Mouse (Mus musculus): Measurements from ENCODE around the gene Ccnyl1. TPM values are rescaled to one million over a fixed set of nuclear protein-coding genes. Genes with fewer than 3 reads are reported as not detected.

Ccnyl1 gene
- polyA plus RNA-seq, 1 experiment from 2014 or later, result 3.6 TPM

- WGBS, result under 1% methylated on average over 38 of the region's 55 CpGs
- Histone ChIP-seq H3K27me3 (ENCODE audit: control insufficient read depth, insufficient read depth, low read depth, low read length) (no peaks in the 10 kb centered on the region), H3K27ac (ENCODE audit: low read length) (peak overlapping the region; percentile 81)
These were observed 881 bp downstream of the Ccnyl1 start for GRCm38 (mm10) chr1:64691121-64691551.

GRCm38 (mm10) chr1:64691581-64691980 lies 1.3 kb downstream of the Ccnyl1 start:
- Histone ChIP-seq H3K27ac (ENCODE audit: low read length) (no peak overlapping the region; the same call in 1 of the 2 replicates), H3K4me2 (ENCODE audit: low read length) (peak overlapping the region; percentile 93), H3K27me3 (ENCODE audit: control insufficient read depth, insufficient read depth, low read depth, low read length) (no peaks in the 10 kb centered on the region), H3K9me3 (replicated peaks; ENCODE audit: control insufficient read depth, low read length, poor library complexity, severe bottlenecking) (no peaks in the 10 kb centered on the region), H3K36me3 (ENCODE audit: control insufficient read depth, insufficient read depth, low read length) (no peaks in the 10 kb centered on the region), H3K4me3 (ENCODE audit: low read depth, low read length) (peak overlapping the region; percentile 91), H3K9ac (ENCODE audit: low read depth, low read length) (peak overlapping the region; percentile 88), H3K4me1 (ENCODE audit: control insufficient read depth, insufficient read depth, low read length) (peaks cover 21% of the 10 kb centered on the region)
- WGBS, result 2% methylated on average over 9 of the region's 9 CpGs
- no peak for ATAC-seq

More at GRCm38 (mm10) chr1:64691121-64691551, 881 bp downstream of the Ccnyl1 start:
- Histone ChIP-seq H3K9me3 (replicated peaks; ENCODE audit: control insufficient read depth, low read length, poor library complexity, severe bottlenecking) (no peaks in the 10 kb centered on the region), H3K4me1 (ENCODE audit: control insufficient read depth, insufficient read depth, low read length) (peaks cover 21% of the 10 kb centered on the region), H3K36me3 (ENCODE audit: control insufficient read depth, insufficient read depth, low read length) (no peaks in the 10 kb centered on the region), H3K4me2 (ENCODE audit: low read length) (peak overlapping the region; percentile 93), H3K9ac (ENCODE audit: low read depth, low read length) (peak overlapping the region; percentile 88), H3K4me3 (ENCODE audit: low read depth, low read length) (peak overlapping the region; percentile 91)
- ATAC-seq, result no peak

DNA sequence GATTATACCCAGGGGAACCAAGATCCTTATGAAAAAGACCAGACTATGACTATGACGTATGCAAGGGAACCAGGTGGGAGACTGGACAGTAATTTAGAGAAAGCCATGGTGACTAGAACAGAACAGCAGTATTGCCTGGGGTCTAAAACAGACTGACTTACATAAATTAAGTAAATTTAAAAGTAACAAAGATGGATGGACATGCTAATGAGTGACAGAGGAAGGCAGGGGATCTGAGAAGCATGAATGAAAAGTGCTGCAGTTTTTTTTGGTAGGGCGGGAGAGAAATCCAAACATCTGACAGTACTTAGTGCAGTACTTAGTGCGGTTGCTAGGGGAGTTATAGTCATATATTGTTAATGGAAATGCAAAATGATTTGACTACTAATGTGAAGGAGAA lies 4.9 kb downstream of the Ccnyl1 start:
- 77% methylated on average over 3 of the region's 3 CpGs for WGBS
- Histone ChIP-seq H3K9me3 (replicated peaks; ENCODE audit: control insufficient read depth, low read length, poor library complexity, severe bottlenecking) (no peaks in the 10 kb centered on the region), H3K4me2 (ENCODE audit: low read length) (no peak overlapping the region), H3K9ac (ENCODE audit: low read depth, low read length) (no peak overlapping the region), H3K27me3 (ENCODE audit: control insufficient read depth, insufficient read depth, low read depth, low read length) (no peaks in the 10 kb centered on the region), H3K4me3 (ENCODE audit: low read depth, low read length) (no peak overlapping the region), H3K27ac (ENCODE audit: low read length) (no peak overlapping the region), H3K4me1 (ENCODE audit: control insufficient read depth, insufficient read depth, low read length) (peaks cover 17% of the 10 kb centered on the region), H3K36me3 (ENCODE audit: control insufficient read depth, insufficient read depth, low read length) (no peaks in the 10 kb centered on the region)
- no peak for ATAC-seq

DNA sequence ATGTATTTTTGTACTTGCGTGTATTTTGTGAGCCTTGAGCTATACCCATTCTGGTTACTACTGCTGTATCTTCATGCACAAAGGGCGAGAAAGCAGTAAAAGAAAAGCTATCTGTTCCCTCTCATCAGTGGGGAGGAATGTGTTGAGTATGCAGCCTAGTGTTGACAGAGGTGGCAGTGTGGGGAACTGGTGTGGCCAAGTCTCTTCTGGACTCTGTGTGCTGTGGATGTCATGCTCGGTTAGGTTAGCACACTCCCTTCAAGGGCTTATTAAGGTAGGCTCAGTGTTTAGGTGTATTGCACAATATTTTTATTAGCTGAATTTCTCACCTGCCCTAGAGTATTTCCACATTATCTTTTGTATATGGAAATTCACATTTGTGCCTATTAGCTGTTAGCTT lies 11.5 kb downstream of the Ccnyl1 start:
- Histone ChIP-seq H3K27ac (ENCODE audit: low read length) (no peak overlapping the region), H3K27me3 (ENCODE audit: control insufficient read depth, insufficient read depth, low read depth, low read length) (no peaks in the 10 kb centered on the region), H3K9ac (ENCODE audit: low read depth, low read length) (no peak overlapping the region), H3K4me3 (ENCODE audit: low read depth, low read length) (no peak overlapping the region), H3K9me3 (replicated peaks; ENCODE audit: control insufficient read depth, low read length, poor library complexity, severe bottlenecking) (no peaks in the 10 kb centered on the region), H3K36me3 (ENCODE audit: control insufficient read depth, insufficient read depth, low read length) (0 out of 2 replicates have a peak, but pooled peaks cover 3% of the 10 kb centered on the region), H3K4me2 (ENCODE audit: low read length) (no peak overlapping the region), H3K4me1 (ENCODE audit: control insufficient read depth, insufficient read depth, low read length) (no peaks in the 10 kb centered on the region)
- no peak for ATAC-seq
- 92% methylated on average over 3 of the region's 3 CpGs for WGBS

DNA sequence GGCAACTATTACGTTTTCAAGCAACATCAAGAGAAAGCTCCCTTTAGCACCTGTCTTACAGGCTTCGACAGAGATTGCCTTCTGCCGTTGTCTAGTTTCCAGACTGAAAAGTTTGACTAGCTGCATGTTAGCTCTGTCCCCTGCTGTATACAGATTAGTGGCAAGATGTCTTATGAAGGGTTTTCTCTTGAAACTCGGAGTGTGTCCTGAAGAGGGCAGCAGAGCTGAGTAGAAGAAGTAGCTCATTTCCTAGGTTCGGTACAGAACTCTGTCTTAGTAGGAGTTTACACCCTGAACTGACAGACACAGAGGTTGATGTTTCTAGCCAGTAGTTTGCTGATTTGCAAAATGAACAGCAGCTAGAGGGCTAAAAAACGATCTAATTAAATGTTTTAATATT lies 15.0 kb downstream of the Ccnyl1 start:
- ATAC-seq, result no peak

DNA sequence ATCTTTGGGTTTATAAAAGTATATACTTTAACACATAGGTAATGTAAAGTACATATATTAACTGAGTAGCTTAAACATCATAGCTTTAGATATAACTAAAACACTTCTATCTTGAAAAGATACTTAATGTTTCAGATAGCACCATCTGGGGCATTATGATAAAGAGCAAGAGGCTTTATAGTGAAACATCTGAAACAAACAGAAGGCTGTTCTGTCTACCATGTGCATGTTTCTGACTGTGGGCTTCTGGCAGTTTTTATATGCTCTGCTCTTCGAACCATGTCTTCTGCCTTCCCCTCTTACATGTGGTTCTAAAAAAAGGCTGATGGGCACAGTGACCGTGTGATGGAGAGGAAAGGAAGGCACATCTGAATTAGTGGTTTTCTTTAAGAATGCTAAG lies 16.4 kb downstream of the Ccnyl1 start:
- Histone ChIP-seq H3K27me3 (ENCODE audit: control insufficient read depth, insufficient read depth, low read depth, low read length) (no peaks in the 10 kb centered on the region), H3K4me1 (ENCODE audit: control insufficient read depth, insufficient read depth, low read length) (no peaks in the 10 kb centered on the region), H3K27ac (ENCODE audit: low read length) (no peak overlapping the region), H3K4me2 (ENCODE audit: low read length) (no peak overlapping the region), H3K4me3 (ENCODE audit: low read depth, low read length) (no peak overlapping the region), H3K36me3 (ENCODE audit: control insufficient read depth, insufficient read depth, low read length) (0 out of 2 replicates have a peak, but pooled peaks cover 3% of the 10 kb centered on the region), H3K9me3 (replicated peaks; ENCODE audit: control insufficient read depth, low read length, poor library complexity, severe bottlenecking) (no peaks in the 10 kb centered on the region), H3K9ac (ENCODE audit: low read depth, low read length) (no peak overlapping the region)
- no peak for ATAC-seq
- 90% methylated on average over 2 of the region's 2 CpGs for WGBS

More for the DNA sequence above, 15.0 kb downstream of the Ccnyl1 start:
- Histone ChIP-seq H3K27me3 (ENCODE audit: control insufficient read depth, insufficient read depth, low read depth, low read length) (no peaks in the 10 kb centered on the region), H3K9ac (ENCODE audit: low read depth, low read length) (no peak overlapping the region), H3K9me3 (replicated peaks; ENCODE audit: control insufficient read depth, low read length, poor library complexity, severe bottlenecking) (no peaks in the 10 kb centered on the region), H3K4me2 (ENCODE audit: low read length) (no peak overlapping the region), H3K27ac (ENCODE audit: low read length) (no peak overlapping the region), H3K4me3 (ENCODE audit: low read depth, low read length) (no peak overlapping the region), H3K36me3 (ENCODE audit: control insufficient read depth, insufficient read depth, low read length) (0 out of 2 replicates have a peak, but pooled peaks cover 3% of the 10 kb centered on the region), H3K4me1 (ENCODE audit: control insufficient read depth, insufficient read depth, low read length) (no peaks in the 10 kb centered on the region)
- WGBS, result 46% methylated on average over 6 of the region's 6 CpGs

DNA sequence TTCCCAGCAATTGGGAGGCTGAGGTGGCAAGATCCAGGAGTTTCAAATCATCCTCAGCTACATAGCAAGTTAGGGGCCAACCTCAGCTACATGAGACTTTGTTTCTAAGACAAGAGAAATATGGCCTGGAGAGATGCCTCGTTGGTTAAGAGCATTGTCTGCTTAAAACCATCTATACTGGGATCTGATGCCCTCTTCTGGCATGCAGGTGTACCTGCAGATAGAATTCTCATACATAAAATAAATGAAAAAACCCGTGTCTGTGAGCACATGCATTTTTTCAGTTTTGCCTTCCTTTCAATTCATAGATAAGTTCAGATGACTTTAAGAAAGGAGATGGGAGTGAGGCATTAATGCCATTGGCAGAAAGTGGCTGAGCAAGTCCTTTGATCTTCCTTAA lies 19.6 kb downstream of the Ccnyl1 start:
- no peaks in the 10 kb centered on the region for H3K4me1 ChIP-seq (ENCODE audit: control insufficient read depth, insufficient read depth, low read length)
- no peaks in the 10 kb centered on the region for H3K9me3 ChIP-seq (replicated peaks; ENCODE audit: control insufficient read depth, low read length, poor library complexity, severe bottlenecking)
- no peak overlapping the region for H3K27ac ChIP-seq (ENCODE audit: low read length)
- 13% methylated on average over 2 of the region's 2 CpGs for WGBS
- no peak overlapping the region for H3K4me2 ChIP-seq (ENCODE audit: low read length)
- no peak for ATAC-seq
- H3K4me3 ChIP-seq (ENCODE audit: low read depth, low read length), result no peak overlapping the region
- H3K27me3 ChIP-seq (ENCODE audit: control insufficient read depth, insufficient read depth, low read depth, low read length), result no peaks in the 10 kb centered on the region
- no peak overlapping the region for H3K9ac ChIP-seq (ENCODE audit: low read depth, low read length)
- peaks cover 2% of the 10 kb centered on the region; the same call in 1 of the 2 replicates for H3K36me3 ChIP-seq (ENCODE audit: control insufficient read depth, insufficient read depth, low read length)

DNA sequence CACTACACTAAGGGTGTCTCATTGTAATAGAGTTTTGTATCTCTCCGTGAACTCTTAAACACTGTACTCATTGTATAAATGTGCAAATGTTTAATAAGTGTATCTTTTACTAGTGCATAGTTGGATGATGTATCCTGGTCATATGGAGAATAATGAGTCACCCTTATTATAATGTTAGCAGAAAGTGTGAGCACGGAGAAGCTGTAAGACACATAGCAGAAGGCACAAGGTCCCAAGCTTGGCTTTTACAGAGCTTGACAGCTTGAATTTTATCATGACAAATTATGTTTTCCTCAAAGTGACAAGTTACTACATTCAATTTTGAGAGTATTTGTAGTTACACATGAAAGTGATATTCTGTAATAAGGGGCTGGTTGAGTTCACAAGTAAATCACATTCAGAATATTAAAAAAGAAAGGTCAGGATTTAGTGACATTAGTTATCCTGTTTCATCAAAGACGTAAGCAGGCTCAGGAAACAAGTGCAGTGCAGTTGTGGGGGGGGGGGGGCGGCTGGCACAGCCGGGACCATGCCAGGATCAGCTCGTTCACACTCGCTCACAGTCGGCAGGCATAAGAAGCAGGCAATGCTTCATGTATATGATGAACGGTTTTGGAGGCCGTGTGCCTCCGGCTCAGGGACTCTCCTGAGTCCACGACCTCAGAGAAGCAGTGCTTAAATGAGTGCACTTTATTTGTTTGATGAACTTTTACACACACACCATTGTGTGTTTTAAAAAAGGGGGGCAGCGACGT lies 21.9 kb downstream of the Ccnyl1 start:
- ATAC-seq, result no peak
- Histone ChIP-seq H3K27ac (ENCODE audit: low read length) (no peak overlapping the region), H3K4me2 (ENCODE audit: low read length) (no peak overlapping the region), H3K4me3 (ENCODE audit: low read depth, low read length) (no peak overlapping the region), H3K36me3 (ENCODE audit: control insufficient read depth, insufficient read depth, low read length) (peaks cover 2% of the 10 kb centered on the region; the same call in 1 of the 2 replicates), H3K4me1 (ENCODE audit: control insufficient read depth, insufficient read depth, low read length) (no peaks in the 10 kb centered on the region), H3K9ac (ENCODE audit: low read depth, low read length) (no peak overlapping the region), H3K9me3 (replicated peaks; ENCODE audit: control insufficient read depth, low read length, poor library complexity, severe bottlenecking) (no peaks in the 10 kb centered on the region), H3K27me3 (ENCODE audit: control insufficient read depth, insufficient read depth, low read depth, low read length) (no peaks in the 10 kb centered on the region)
- WGBS, result 90% methylated on average over 14 of the region's 14 CpGs

- Histone ChIP-seq H3K4me1 (ENCODE audit: control insufficient read depth, insufficient read depth, low read length) (no peaks in the 10 kb centered on the region), H3K27me3 (ENCODE audit: control insufficient read depth, insufficient read depth, low read depth, low read length) (no peaks in the 10 kb centered on the region), H3K27ac (ENCODE audit: low read length) (no peak overlapping the region), H3K4me3 (ENCODE audit: low read depth, low read length) (no peak overlapping the region), H3K9me3 (replicated peaks; ENCODE audit: control insufficient read depth, low read length, poor library complexity, severe bottlenecking) (no peaks in the 10 kb centered on the region), H3K4me2 (ENCODE audit: low read length) (no peak overlapping the region), H3K9ac (ENCODE audit: low read depth, low read length) (no peak overlapping the region), H3K36me3 (ENCODE audit: control insufficient read depth, insufficient read depth, low read length) (peaks cover 2% of the 10 kb centered on the region; the same call in 1 of the 2 replicates)
- 80% methylated on average over 2 of the region's 2 CpGs for WGBS
- ATAC-seq, result no peak
These were observed 25.2 kb downstream of the Ccnyl1 start for GRCm38 (mm10) chr1:64715458-64715857.
